Mouse (Mus musculus): Measurements from ENCODE around the gene Dnah1. TPM values are rescaled to one million over a fixed set of nuclear protein-coding genes. Genes with fewer than 3 reads are reported as not detected.
A peak's percentile ranks its signal among the peaks of the same experiment; 100 is the strongest.

Gene Dnah1
- polyA plus RNA-seq, 1 experiment from 2014 or later = 9.1 TPM

DNA sequence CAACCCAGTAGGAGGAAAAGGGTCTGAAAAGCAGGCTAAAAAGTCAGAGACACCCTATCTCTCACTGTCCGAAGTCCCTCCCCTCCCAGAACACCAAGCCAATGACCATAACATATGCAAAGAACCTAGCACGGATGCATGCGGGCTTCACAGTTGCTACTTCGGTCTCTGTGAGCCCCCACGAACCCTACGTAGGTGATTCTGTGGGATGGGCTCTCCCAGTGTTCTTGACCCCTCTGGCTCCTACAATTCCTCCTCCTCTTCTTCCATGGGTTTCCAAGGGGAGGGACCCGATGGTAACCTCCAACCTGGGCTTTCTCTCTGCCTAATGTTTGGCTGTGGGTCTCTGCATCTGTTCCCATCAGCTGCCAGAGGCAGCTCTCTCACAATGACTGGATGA lies 3.1 kb upstream of the Dnah1 start:
- H3K4me2 ChIP-seq (ENCODE audit: low read depth, severe bottlenecking) = no peak overlapping the region
- DNase-seq (ENCODE audit: low spot score) (no peak), ATAC-seq (ENCODE audit: insufficient number of reproducible peaks, low FRiP score, low TSS enrichment, low read depth) (no peak)
- no peaks in the 10 kb centered on the region for H3K4me1 ChIP-seq (ENCODE audit: control insufficient read depth, insufficient read depth, low read length)
- no peak overlapping the region for H3K4me3 ChIP-seq (ENCODE audit: low read depth, low read length)
- no peaks in the 10 kb centered on the region for H3K27me3 ChIP-seq (ENCODE audit: control insufficient read depth, insufficient read depth, low read length)
- H3K9ac ChIP-seq (ENCODE audit: low read length) = no peak overlapping the region
- WGBS = 72% methylated on average over 7 of the region's 7 CpGs
- no peaks in the 10 kb centered on the region for H3K9me3 ChIP-seq (ENCODE audit: control insufficient read depth, low read length)
- no peaks in the 10 kb centered on the region for H3K36me3 ChIP-seq (ENCODE audit: control insufficient read depth, insufficient read depth, low read length)
- H3K27ac ChIP-seq (replicated peaks; ENCODE audit: low read depth, low read length) = no peak overlapping the region

DNA sequence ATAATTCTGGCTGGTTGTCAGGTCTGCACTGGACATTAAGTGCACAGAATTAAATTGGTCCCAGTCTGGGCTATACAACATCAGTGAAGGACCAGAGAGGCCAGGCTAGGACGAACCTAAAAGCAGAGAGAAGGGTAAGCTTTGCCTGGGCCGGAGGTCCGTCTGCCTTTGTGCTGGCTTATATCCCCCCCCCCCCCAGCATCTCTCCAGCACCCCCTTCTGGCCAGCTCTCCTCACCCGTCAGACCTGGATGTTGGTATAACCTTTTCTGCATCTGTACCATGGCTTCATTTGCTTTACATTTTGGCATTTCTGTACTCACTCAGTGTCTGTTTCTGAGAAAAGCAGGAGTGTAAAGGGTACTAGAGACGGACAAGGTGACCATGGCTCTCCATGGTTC lies 1.9 kb upstream of the Dnah1 start:
- Histone ChIP-seq H3K9ac (ENCODE audit: low read length) (no peak overlapping the region), H3K36me3 (ENCODE audit: control insufficient read depth, insufficient read depth, low read length) (no peaks in the 10 kb centered on the region), H3K4me2 (ENCODE audit: low read depth, severe bottlenecking) (no peak overlapping the region), H3K4me1 (ENCODE audit: control insufficient read depth, insufficient read depth, low read length) (no peaks in the 10 kb centered on the region), H3K27ac (replicated peaks; ENCODE audit: low read depth, low read length) (no peak overlapping the region), H3K27me3 (ENCODE audit: control insufficient read depth, insufficient read depth, low read length) (no peaks in the 10 kb centered on the region), H3K4me3 (ENCODE audit: low read depth, low read length) (no peak overlapping the region), H3K9me3 (ENCODE audit: control insufficient read depth, low read length) (no peaks in the 10 kb centered on the region)
- ATAC-seq (ENCODE audit: insufficient number of reproducible peaks, low FRiP score, low TSS enrichment, low read depth) = no peak
- no peak for DNase-seq (ENCODE audit: low spot score)
- 54% methylated on average over 5 of the region's 5 CpGs for WGBS

DNA sequence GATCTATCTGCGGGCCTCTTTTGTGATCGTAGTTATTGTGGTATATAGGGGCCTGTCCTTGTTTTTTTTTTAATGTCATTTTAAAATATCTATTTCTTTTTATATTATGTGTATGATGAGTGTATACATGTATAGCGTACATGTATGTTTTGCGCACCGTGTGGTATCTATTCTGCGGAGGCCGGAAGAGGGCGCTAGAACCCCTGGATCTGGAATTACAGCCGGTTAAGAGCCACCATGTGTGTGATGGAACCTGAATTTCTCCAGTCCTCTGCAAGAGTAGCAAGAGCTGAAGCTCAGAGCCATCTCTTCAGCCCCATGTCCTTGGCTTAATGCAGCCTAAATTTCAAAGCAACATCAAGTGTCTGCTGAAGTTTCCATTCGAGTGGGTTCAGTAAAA lies 1.2 kb upstream of the Dnah1 start:
- Histone ChIP-seq H3K36me3 (ENCODE audit: control insufficient read depth, insufficient read depth, low read length) (no peaks in the 10 kb centered on the region), H3K4me1 (ENCODE audit: control insufficient read depth, insufficient read depth, low read length) (no peaks in the 10 kb centered on the region), H3K9me3 (ENCODE audit: control insufficient read depth, low read length) (no peaks in the 10 kb centered on the region), H3K9ac (ENCODE audit: low read length) (no peak overlapping the region), H3K27me3 (ENCODE audit: control insufficient read depth, insufficient read depth, low read length) (no peaks in the 10 kb centered on the region), H3K4me3 (ENCODE audit: low read depth, low read length) (no peak overlapping the region), H3K4me2 (ENCODE audit: low read depth, severe bottlenecking) (no peak overlapping the region), H3K27ac (replicated peaks; ENCODE audit: low read depth, low read length) (no peak overlapping the region)
- 63% methylated on average over 10 of the region's 10 CpGs for WGBS
- ATAC-seq (ENCODE audit: insufficient number of reproducible peaks, low FRiP score, low TSS enrichment, low read depth) (no peak), DNase-seq (ENCODE audit: low spot score) (no peak)

DNA sequence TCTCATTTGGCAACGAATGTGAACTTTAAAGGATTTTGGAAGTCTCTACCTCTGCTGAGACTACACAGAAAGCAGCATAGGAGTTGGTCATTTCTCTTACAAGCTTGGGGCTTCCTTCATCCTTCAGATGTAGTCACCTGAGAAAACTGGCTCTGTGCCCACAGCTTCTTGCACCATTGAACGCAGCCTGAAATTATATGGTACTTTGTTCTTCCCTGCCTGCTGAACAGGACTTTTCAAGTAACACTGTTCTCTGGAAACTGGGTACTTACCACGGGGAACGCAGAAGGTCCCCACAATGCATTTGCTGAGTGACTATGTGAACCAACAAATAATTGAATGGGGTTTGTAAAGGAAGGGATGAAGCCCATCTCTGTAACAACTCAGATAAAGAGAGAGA lies 507 bp downstream of the Dnah1 start:
- no peaks in the 10 kb centered on the region for H3K4me1 ChIP-seq (ENCODE audit: control insufficient read depth, insufficient read depth, low read length)
- H3K9me3 ChIP-seq (ENCODE audit: control insufficient read depth, low read length) = no peaks in the 10 kb centered on the region
- H3K27me3 ChIP-seq (ENCODE audit: control insufficient read depth, insufficient read depth, low read length) = no peaks in the 10 kb centered on the region
- ATAC-seq (ENCODE audit: insufficient number of reproducible peaks, low FRiP score, low TSS enrichment, low read depth) (no peak), DNase-seq (ENCODE audit: low spot score) (no peak)
- H3K4me3 ChIP-seq (ENCODE audit: low read depth, low read length) = no peak overlapping the region
- H3K9ac ChIP-seq (ENCODE audit: low read length) = no peak overlapping the region
- H3K27ac ChIP-seq (replicated peaks; ENCODE audit: low read depth, low read length) = no peak overlapping the region
- no peaks in the 10 kb centered on the region for H3K36me3 ChIP-seq (ENCODE audit: control insufficient read depth, insufficient read depth, low read length)
- H3K4me2 ChIP-seq (ENCODE audit: low read depth, severe bottlenecking) = peak overlapping the region; percentile 40
- 84% methylated on average over 4 of the region's 4 CpGs for WGBS

DNA sequence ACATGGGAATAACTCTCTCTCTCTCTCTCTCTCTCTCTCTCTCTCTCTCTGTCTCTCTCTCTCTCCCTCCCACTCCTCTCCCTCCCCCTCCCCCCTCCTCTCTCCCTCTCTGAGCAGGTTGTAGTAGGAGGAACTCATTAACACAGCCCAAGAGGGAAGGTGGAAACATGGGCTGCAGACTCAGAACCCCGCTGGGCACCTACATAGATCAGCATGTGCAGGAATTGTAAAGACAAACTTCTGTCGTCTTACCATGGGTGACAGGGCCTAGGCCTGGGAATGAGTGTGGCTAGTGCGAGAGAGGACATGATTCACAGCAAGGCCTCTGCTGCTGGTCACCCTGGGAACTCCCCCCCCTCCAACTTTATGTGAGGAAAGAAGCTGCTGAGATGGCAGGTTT lies 1.5 kb downstream of the Dnah1 start:
- WGBS = 79% methylated on average over 3 of the region's 3 CpGs
- no peaks in the 10 kb centered on the region for H3K36me3 ChIP-seq (ENCODE audit: control insufficient read depth, insufficient read depth, low read length)
- no peak for DNase-seq (ENCODE audit: low spot score)

DNA sequence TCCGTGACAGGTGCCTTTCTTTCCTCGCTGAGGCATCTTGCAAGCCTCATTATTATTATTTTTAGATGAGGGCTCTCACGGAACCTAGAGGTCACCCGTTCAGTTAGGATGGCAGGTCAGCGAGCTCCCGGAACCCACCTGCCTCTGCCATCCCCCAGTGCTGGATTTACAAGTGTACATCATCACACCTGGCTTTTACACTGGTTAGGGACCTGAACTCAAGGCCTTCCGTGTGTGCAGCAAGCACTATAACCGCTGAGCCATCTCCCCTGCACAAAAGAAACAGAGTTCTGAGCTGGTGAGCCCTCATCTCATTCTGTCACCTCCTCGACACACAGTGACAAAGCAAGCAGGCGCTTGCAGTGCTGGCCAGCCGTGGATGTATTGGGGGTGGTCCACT lies 2.5 kb downstream of the Dnah1 start:
- no peak overlapping the region for H3K27ac ChIP-seq (replicated peaks; ENCODE audit: low read depth, low read length)
- no peak overlapping the region for H3K4me2 ChIP-seq (ENCODE audit: low read depth, severe bottlenecking)
- 89% methylated on average over 11 of the region's 11 CpGs for WGBS
- no peak overlapping the region for H3K4me3 ChIP-seq (ENCODE audit: low read depth, low read length)
- DNase-seq (ENCODE audit: low spot score) (no peak), ATAC-seq (ENCODE audit: insufficient number of reproducible peaks, low FRiP score, low TSS enrichment, low read depth) (no peak)
- H3K9ac ChIP-seq (ENCODE audit: low read length) = no peak overlapping the region
- H3K27me3 ChIP-seq (ENCODE audit: control insufficient read depth, insufficient read depth, low read length) = no peaks in the 10 kb centered on the region
- H3K9me3 ChIP-seq (ENCODE audit: control insufficient read depth, low read length) = no peaks in the 10 kb centered on the region
- H3K36me3 ChIP-seq (ENCODE audit: control insufficient read depth, insufficient read depth, low read length) = no peaks in the 10 kb centered on the region
- H3K4me1 ChIP-seq (ENCODE audit: control insufficient read depth, insufficient read depth, low read length) = no peaks in the 10 kb centered on the region

More for the DNA sequence above, 1.5 kb downstream of the Dnah1 start:
- H3K4me1 ChIP-seq (ENCODE audit: control insufficient read depth, insufficient read depth, low read length) = no peaks in the 10 kb centered on the region
- H3K27ac ChIP-seq (replicated peaks; ENCODE audit: low read depth, low read length) = no peak overlapping the region
- H3K4me2 ChIP-seq (ENCODE audit: low read depth, severe bottlenecking) = no peak overlapping the region
- ATAC-seq (ENCODE audit: insufficient number of reproducible peaks, low FRiP score, low TSS enrichment, low read depth) = no peak
- H3K9ac ChIP-seq (ENCODE audit: low read length) = no peak overlapping the region
- H3K9me3 ChIP-seq (ENCODE audit: control insufficient read depth, low read length) = no peaks in the 10 kb centered on the region
- no peak overlapping the region for H3K4me3 ChIP-seq (ENCODE audit: low read depth, low read length)
- no peaks in the 10 kb centered on the region for H3K27me3 ChIP-seq (ENCODE audit: control insufficient read depth, insufficient read depth, low read length)

DNA sequence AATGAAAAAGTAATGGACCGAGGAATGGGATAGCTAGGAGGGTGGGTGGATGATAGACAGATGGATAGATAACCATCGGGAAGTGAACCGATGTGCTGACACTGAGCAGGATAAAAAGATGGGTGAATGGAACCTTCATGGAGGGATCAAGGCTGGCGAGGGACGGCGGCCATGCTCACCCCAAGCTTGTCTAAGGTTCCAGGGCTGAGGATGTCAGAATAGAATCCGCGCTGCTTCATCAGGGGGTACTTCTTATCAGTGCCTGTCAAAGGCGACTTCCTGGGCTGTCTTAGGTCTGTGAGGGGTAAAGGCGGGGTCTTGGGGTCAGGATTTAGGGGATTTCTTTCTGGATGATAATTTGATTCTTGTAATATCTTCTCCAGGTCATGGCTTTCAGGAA lies 4.2 kb downstream of the Dnah1 start:
- no peak overlapping the region for H3K4me3 ChIP-seq (ENCODE audit: low read depth, low read length)
- WGBS = 83% methylated on average over 10 of the region's 10 CpGs
- H3K9me3 ChIP-seq (ENCODE audit: control insufficient read depth, low read length) = no peaks in the 10 kb centered on the region
- no peak overlapping the region for H3K9ac ChIP-seq (ENCODE audit: low read length)
- no peak overlapping the region for H3K4me2 ChIP-seq (ENCODE audit: low read depth, severe bottlenecking)
- no peaks in the 10 kb centered on the region for H3K27me3 ChIP-seq (ENCODE audit: control insufficient read depth, insufficient read depth, low read length)
- ATAC-seq (ENCODE audit: insufficient number of reproducible peaks, low FRiP score, low TSS enrichment, low read depth) (no peak), DNase-seq (ENCODE audit: low spot score) (no peak)
- H3K27ac ChIP-seq (replicated peaks; ENCODE audit: low read depth, low read length) = no peak overlapping the region
- H3K36me3 ChIP-seq (ENCODE audit: control insufficient read depth, insufficient read depth, low read length) = no peaks in the 10 kb centered on the region
- no peaks in the 10 kb centered on the region for H3K4me1 ChIP-seq (ENCODE audit: control insufficient read depth, insufficient read depth, low read length)

DNA sequence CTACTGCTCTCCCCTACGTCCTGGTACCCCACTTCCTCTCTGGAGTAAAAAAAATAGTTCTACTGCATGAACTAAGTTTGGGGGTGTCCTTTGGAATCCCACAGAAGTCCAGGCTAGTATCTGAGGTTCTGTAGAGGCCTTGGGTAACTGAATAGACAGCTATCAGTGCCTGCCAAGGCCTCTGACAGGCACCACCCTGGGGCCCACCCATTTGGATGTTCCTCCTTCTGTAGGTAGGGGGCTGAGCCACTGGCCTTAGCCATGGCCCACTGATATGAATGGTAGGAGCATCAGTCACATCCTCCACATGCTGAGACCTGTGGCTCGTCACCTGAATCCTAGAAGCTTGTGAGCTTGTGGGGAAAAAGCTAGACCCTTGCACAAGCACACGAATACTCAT lies 5.9 kb downstream of the Dnah1 start:
- H3K27me3 ChIP-seq (ENCODE audit: control insufficient read depth, insufficient read depth, low read length) = no peaks in the 10 kb centered on the region
- ATAC-seq (ENCODE audit: insufficient number of reproducible peaks, low FRiP score, low TSS enrichment, low read depth) (no peak), DNase-seq (ENCODE audit: low spot score) (no peak)
- H3K4me1 ChIP-seq (ENCODE audit: control insufficient read depth, insufficient read depth, low read length) = no peaks in the 10 kb centered on the region
- H3K4me2 ChIP-seq (ENCODE audit: low read depth, severe bottlenecking) = no peak overlapping the region
- WGBS = 86% methylated on average over 3 of the region's 3 CpGs
- no peak overlapping the region for H3K27ac ChIP-seq (replicated peaks; ENCODE audit: low read depth, low read length)
- no peak overlapping the region for H3K9ac ChIP-seq (ENCODE audit: low read length)
- H3K4me3 ChIP-seq (ENCODE audit: low read depth, low read length) = no peak overlapping the region
- no peaks in the 10 kb centered on the region for H3K9me3 ChIP-seq (ENCODE audit: control insufficient read depth, low read length)
- no peaks in the 10 kb centered on the region for H3K36me3 ChIP-seq (ENCODE audit: control insufficient read depth, insufficient read depth, low read length)

DNA sequence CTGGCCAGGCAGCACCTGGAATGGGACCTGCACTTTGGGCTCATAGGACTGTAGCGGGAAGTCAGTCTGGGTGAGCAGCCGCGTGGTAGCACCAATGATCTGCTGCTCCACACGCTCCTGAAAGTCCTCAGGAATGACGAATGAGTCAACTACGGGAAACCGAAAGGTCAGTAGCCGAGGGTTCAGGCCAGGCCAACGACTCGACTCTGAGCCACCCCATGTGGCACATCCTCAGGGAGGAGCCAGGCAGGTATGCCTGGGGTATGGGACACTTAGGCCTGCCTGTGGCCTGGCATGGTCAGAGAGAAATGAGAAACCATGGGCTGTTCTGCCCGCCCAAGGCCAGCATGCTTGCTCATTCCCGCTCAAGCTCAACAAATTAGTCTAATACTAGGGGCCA lies 7.1 kb downstream of the Dnah1 start:
- H3K4me1 ChIP-seq (ENCODE audit: control insufficient read depth, insufficient read depth, low read length) = no peaks in the 10 kb centered on the region
- H3K36me3 ChIP-seq (ENCODE audit: control insufficient read depth, insufficient read depth, low read length) = no peaks in the 10 kb centered on the region
- no peak for DNase-seq (ENCODE audit: low spot score)
- H3K27ac ChIP-seq (replicated peaks; ENCODE audit: low read depth, low read length) = no peak overlapping the region
- H3K9me3 ChIP-seq (ENCODE audit: control insufficient read depth, low read length) = no peaks in the 10 kb centered on the region
- H3K9ac ChIP-seq (ENCODE audit: low read length) = no peak overlapping the region
- ATAC-seq (ENCODE audit: insufficient number of reproducible peaks, low FRiP score, low TSS enrichment, low read depth) = no peak
- 65% methylated on average over 12 of the region's 12 CpGs for WGBS
- H3K4me3 ChIP-seq (ENCODE audit: low read depth, low read length) = no peak overlapping the region
- no peaks in the 10 kb centered on the region for H3K27me3 ChIP-seq (ENCODE audit: control insufficient read depth, insufficient read depth, low read length)
- no peak overlapping the region for H3K4me2 ChIP-seq (ENCODE audit: low read depth, severe bottlenecking)

All from limb, embryonic 11.5 days (tissue).